Mouse (Mus musculus) adrenal gland (tissue): ENCODE data around the gene Endod1.

Experiments used
- intact Hi-C: fragments of 180-260 bp; cut with DNase I; formaldehyde crosslinking; loops from one replicate; pipeline ENCODE4 v1.15.1; 2025

The Endod1 gene

GRCm38 (mm10) chr9:14335829-14336228 lies 45.5 kb downstream of the Endod1 start:
- intact Hi-C loops, result no loop called here

- intact Hi-C loops, result no loop called here
Measured at GRCm38 (mm10) chr9:14316618-14317017, 64.7 kb downstream of the Endod1 start.

GRCm38 (mm10) chr9:14314477-14314876 lies 66.8 kb downstream of the Endod1 start:
- intact Hi-C loops, result no loop called here

GRCm38 (mm10) chr9:14313968-14314367 lies 67.3 kb downstream of the Endod1 start:
- intact Hi-C loops, result no loop called here

- intact Hi-C loops, result no loop called here
Measured at GRCm38 (mm10) chr9:14307341-14307740, 74.0 kb downstream of the Endod1 start.

- intact Hi-C loops, result no loop called here
Measured at GRCm38 (mm10) chr9:14304262-14304968, 76.9 kb downstream of the Endod1 start.
